Mouse (Mus musculus) liver, embryonic 13.5 days (tissue): ENCODE measurements at regions not wholly inside any gene's neighbourhood (a gene's known extent, or its start where the extent isn't known, plus 50 kb on each side); places are given as distances from the start of the nearest gene placed in this dataset.

Experiments used
- ATAC-seq: fragments of 200-750 bp; cut with Nextera tagmentation; 2 replicates; pipeline ENCODE4 v1.8.0; 2017; ENCODE audit warnings: low read depth, mild to moderate bottlenecking, moderate number of reproducible peaks, moderate library complexity
- DNase-seq: peaks from one replicate; pipeline ENCODE4 v3.0.0; 2022
- H3K27ac ChIP-seq: fragments of 300-500 bp; sonication (generic); 2 replicates; pipeline ENCODE4 v1.5.1; 2015; ENCODE audit warnings: moderate library complexity, mild to moderate bottlenecking, inconsistent platforms
- H3K27me3 ChIP-seq: fragments of 300-500 bp; sonication (generic); 2 replicates; pipeline ENCODE4 v1.6.1; 2015; ENCODE audit warnings: mild to moderate bottlenecking, inconsistent platforms
- H3K36me3 ChIP-seq: fragments of 300-500 bp; sonication (generic); 2 replicates; pipeline ENCODE4 v1.6.1; 2015; ENCODE audit warnings: mild to moderate bottlenecking, inconsistent platforms
- H3K4me1 ChIP-seq: fragments of 300-500 bp; sonication (generic); replicated peaks from 2 replicates; pipeline ENCODE4 v1.6.1; 2015; ENCODE audit warnings: inconsistent platforms
- H3K4me2 ChIP-seq: fragments of 300-500 bp; sonication (generic); 2 replicates; pipeline ENCODE4 v1.6.1; 2015; ENCODE audit warnings: inconsistent platforms, mild to moderate bottlenecking, moderate library complexity
- H3K4me3 ChIP-seq: fragments of 300-500 bp; sonication (generic); replicated peaks from 2 replicates; pipeline ENCODE4 v1.5.1; 2015; ENCODE audit warnings: mild to moderate bottlenecking, inconsistent platforms
- H3K9ac ChIP-seq: fragments of 300-500 bp; sonication (generic); 2 replicates; pipeline ENCODE4 v1.6.1; 2015; ENCODE audit warnings: mild to moderate bottlenecking, inconsistent platforms
- H3K9me3 ChIP-seq: fragments of 300-500 bp; sonication (generic); replicated peaks from 2 replicates; pipeline ENCODE4 v1.6.1; 2016; ENCODE audit warnings: inconsistent platforms
- WGBS: fragments of 180-500 bp; shearing (Covaris S2); methylation state at CpG from one replicate; pipeline ENCODE4 v1.1.7; 2015; ENCODE audit not compliant: insufficient replicate concordance; 5-methylcytosine and 5-hydroxymethylcytosine counted together

GRCm38 (mm10) chr10:61034056-61034455 lies 55.1 kb upstream of the Pcbd1 start:
- no peak overlapping the region for H3K4me2 ChIP-seq
- no peaks in the 10 kb centered on the region for H3K36me3 ChIP-seq
- DNase-seq (no peak), ATAC-seq (no peak)
- H3K27me3 ChIP-seq = no peaks in the 10 kb centered on the region
- H3K4me1 ChIP-seq = no peaks in the 10 kb centered on the region
- no peaks in the 10 kb centered on the region for H3K9me3 ChIP-seq
- no peak overlapping the region for H3K4me3 ChIP-seq
- H3K9ac ChIP-seq = no peak overlapping the region
- WGBS = 40% methylated on average over 6 of the region's 6 CpGs
- no peak overlapping the region for H3K27ac ChIP-seq

- Histone ChIP-seq H3K9me3 (no peaks in the 10 kb centered on the region), H3K27ac (no peak overlapping the region), H3K27me3 (no peaks in the 10 kb centered on the region), H3K9ac (no peak overlapping the region), H3K36me3 (no peaks in the 10 kb centered on the region), H3K4me2 (no peak overlapping the region), H3K4me3 (no peak overlapping the region), H3K4me1 (no peaks in the 10 kb centered on the region)
- DNase-seq (no peak), ATAC-seq (no peak)
- WGBS = 58% methylated on average over 5 of the region's 5 CpGs
These were observed 60.5 kb upstream of the Pcbd1 start for GRCm38 (mm10) chr10:61028598-61028997.

GRCm38 (mm10) chr10:61027215-61027614 lies 61.9 kb upstream of the Pcbd1 start:
- Histone ChIP-seq H3K27ac (no peak overlapping the region), H3K9me3 (no peaks in the 10 kb centered on the region), H3K27me3 (no peaks in the 10 kb centered on the region), H3K4me1 (no peaks in the 10 kb centered on the region), H3K36me3 (no peaks in the 10 kb centered on the region), H3K4me3 (no peak overlapping the region), H3K9ac (no peak overlapping the region), H3K4me2 (no peak overlapping the region)
- no peak for ATAC-seq
- DNase-seq = no peak
- WGBS = 61% methylated on average over 6 of the region's 6 CpGs

- Histone ChIP-seq H3K4me2 (no peak overlapping the region), H3K4me1 (no peaks in the 10 kb centered on the region), H3K4me3 (no peak overlapping the region), H3K36me3 (no peaks in the 10 kb centered on the region), H3K27ac (no peak overlapping the region), H3K27me3 (no peaks in the 10 kb centered on the region), H3K9me3 (no peaks in the 10 kb centered on the region), H3K9ac (no peak overlapping the region)
- 53% methylated on average over 4 of the region's 4 CpGs for WGBS
- DNase-seq (no peak), ATAC-seq (no peak)
These were observed 64.1 kb upstream of the Pcbd1 start for GRCm38 (mm10) chr10:61025061-61025460.

- 33% methylated on average over 3 of the region's 3 CpGs for WGBS
- no peak for DNase-seq
- no peak for ATAC-seq
- no peaks in the 10 kb centered on the region for H3K27me3 ChIP-seq
- no peak overlapping the region for H3K9ac ChIP-seq
- H3K9me3 ChIP-seq = no peaks in the 10 kb centered on the region
- H3K36me3 ChIP-seq = no peaks in the 10 kb centered on the region
- H3K4me3 ChIP-seq = no peak overlapping the region
- H3K27ac ChIP-seq = no peak overlapping the region
- no peak overlapping the region for H3K4me2 ChIP-seq
- no peaks in the 10 kb centered on the region for H3K4me1 ChIP-seq
These were observed 65.0 kb upstream of the Pcbd1 start for GRCm38 (mm10) chr10:61024166-61024565.

GRCm38 (mm10) chr10:61023431-61023830 lies 65.7 kb upstream of the Pcbd1 start:
- no peak for ATAC-seq

GRCm38 (mm10) chr10:61019566-61019965 lies 69.6 kb upstream of the Pcbd1 start:
- H3K4me3 ChIP-seq = no peak overlapping the region
- DNase-seq (no peak), ATAC-seq (no peak)
- 8% methylated on average over 2 of the region's 2 CpGs for WGBS
- H3K4me1 ChIP-seq = no peaks in the 10 kb centered on the region
- no peak overlapping the region for H3K9ac ChIP-seq
- no peaks in the 10 kb centered on the region for H3K36me3 ChIP-seq
- H3K4me2 ChIP-seq = no peak overlapping the region
- no peaks in the 10 kb centered on the region for H3K9me3 ChIP-seq
- no peak overlapping the region for H3K27ac ChIP-seq
- H3K27me3 ChIP-seq = no peaks in the 10 kb centered on the region

More at GRCm38 (mm10) chr10:61023431-61023830, 65.7 kb upstream of the Pcbd1 start:
- Histone ChIP-seq H3K4me1 (no peaks in the 10 kb centered on the region), H3K4me3 (no peak overlapping the region), H3K4me2 (no peak overlapping the region), H3K27ac (no peak overlapping the region), H3K9me3 (no peaks in the 10 kb centered on the region), H3K36me3 (no peaks in the 10 kb centered on the region), H3K27me3 (no peaks in the 10 kb centered on the region), H3K9ac (no peak overlapping the region)
- DNase-seq = no peak
- 30% methylated on average over 7 of the region's 7 CpGs for WGBS

- H3K36me3 ChIP-seq = no peaks in the 10 kb centered on the region
- no peak overlapping the region for H3K4me2 ChIP-seq
- no peaks in the 10 kb centered on the region for H3K27me3 ChIP-seq
- no peak overlapping the region for H3K4me3 ChIP-seq
- H3K9ac ChIP-seq = no peak overlapping the region
- H3K27ac ChIP-seq = no peak overlapping the region
- ATAC-seq (no peak), DNase-seq (no peak)
- no peaks in the 10 kb centered on the region for H3K9me3 ChIP-seq
- 61% methylated on average over 1 of the region's 1 CpGs for WGBS
- H3K4me1 ChIP-seq = no peaks in the 10 kb centered on the region
These were observed 76.9 kb upstream of the Pcbd1 start for GRCm38 (mm10) chr10:61012199-61012695.

GRCm38 (mm10) chr10:61010697-61011096 lies 78.4 kb upstream of the Pcbd1 start:
- Histone ChIP-seq H3K4me1 (no peaks in the 10 kb centered on the region), H3K9me3 (no peaks in the 10 kb centered on the region), H3K4me3 (no peak overlapping the region), H3K27ac (no peak overlapping the region), H3K9ac (no peak overlapping the region), H3K36me3 (no peaks in the 10 kb centered on the region), H3K4me2 (no peak overlapping the region), H3K27me3 (no peaks in the 10 kb centered on the region)
- 52% methylated on average over 4 of the region's 4 CpGs for WGBS
- no peak for DNase-seq
- ATAC-seq = no peak

- Histone ChIP-seq H3K27ac (no peak overlapping the region), H3K9ac (no peak overlapping the region), H3K4me3 (no peak overlapping the region), H3K4me2 (no peak overlapping the region), H3K4me1 (no peaks in the 10 kb centered on the region), H3K9me3 (no peaks in the 10 kb centered on the region), H3K36me3 (no peaks in the 10 kb centered on the region), H3K27me3 (no peaks in the 10 kb centered on the region)
- no peak for DNase-seq
- ATAC-seq = no peak
- WGBS = 57% methylated on average over 3 of the region's 3 CpGs
These were observed 81.7 kb upstream of the Pcbd1 start for GRCm38 (mm10) chr10:61007403-61007802.

- Histone ChIP-seq H3K27ac (no peak overlapping the region), H3K4me2 (no peak overlapping the region), H3K9ac (no peak overlapping the region), H3K4me1 (no peaks in the 10 kb centered on the region), H3K36me3 (no peaks in the 10 kb centered on the region), H3K4me3 (no peak overlapping the region), H3K27me3 (no peaks in the 10 kb centered on the region), H3K9me3 (peaks cover 9% of the 10 kb centered on the region)
- WGBS = 79% methylated on average over 22 of the region's 22 CpGs
- DNase-seq (no peak), ATAC-seq (no peak)
These were observed 87.4 kb upstream of the Pcbd1 start for GRCm38 (mm10) chr10:61001745-61002160.

- 62% methylated on average over 9 of the region's 9 CpGs for WGBS
- H3K27ac ChIP-seq = no peak overlapping the region
- H3K36me3 ChIP-seq = no peaks in the 10 kb centered on the region
- no peak overlapping the region for H3K9ac ChIP-seq
- no peaks in the 10 kb centered on the region for H3K4me1 ChIP-seq
- no peak overlapping the region for H3K4me3 ChIP-seq
- ATAC-seq (no peak), DNase-seq (no peak)
- peaks cover 9% of the 10 kb centered on the region for H3K9me3 ChIP-seq
- H3K27me3 ChIP-seq = no peaks in the 10 kb centered on the region
- no peak overlapping the region for H3K4me2 ChIP-seq
These were observed 91.7 kb upstream of the Pcbd1 start for GRCm38 (mm10) chr10:60997393-60997792.
